Mouse (Mus musculus): ENCODE data around the gene Ppip5k2. TPM values are rescaled to one million over a fixed set of nuclear protein-coding genes. Genes with fewer than 3 reads are reported as not detected.

Ppip5k2 gene
- 47.7 and 47.8 TPM in 2 replicates for polyA plus RNA-seq (2014; fragmentation: Nextera tagmentation; extraction: Ambion mirVana)

DNA sequence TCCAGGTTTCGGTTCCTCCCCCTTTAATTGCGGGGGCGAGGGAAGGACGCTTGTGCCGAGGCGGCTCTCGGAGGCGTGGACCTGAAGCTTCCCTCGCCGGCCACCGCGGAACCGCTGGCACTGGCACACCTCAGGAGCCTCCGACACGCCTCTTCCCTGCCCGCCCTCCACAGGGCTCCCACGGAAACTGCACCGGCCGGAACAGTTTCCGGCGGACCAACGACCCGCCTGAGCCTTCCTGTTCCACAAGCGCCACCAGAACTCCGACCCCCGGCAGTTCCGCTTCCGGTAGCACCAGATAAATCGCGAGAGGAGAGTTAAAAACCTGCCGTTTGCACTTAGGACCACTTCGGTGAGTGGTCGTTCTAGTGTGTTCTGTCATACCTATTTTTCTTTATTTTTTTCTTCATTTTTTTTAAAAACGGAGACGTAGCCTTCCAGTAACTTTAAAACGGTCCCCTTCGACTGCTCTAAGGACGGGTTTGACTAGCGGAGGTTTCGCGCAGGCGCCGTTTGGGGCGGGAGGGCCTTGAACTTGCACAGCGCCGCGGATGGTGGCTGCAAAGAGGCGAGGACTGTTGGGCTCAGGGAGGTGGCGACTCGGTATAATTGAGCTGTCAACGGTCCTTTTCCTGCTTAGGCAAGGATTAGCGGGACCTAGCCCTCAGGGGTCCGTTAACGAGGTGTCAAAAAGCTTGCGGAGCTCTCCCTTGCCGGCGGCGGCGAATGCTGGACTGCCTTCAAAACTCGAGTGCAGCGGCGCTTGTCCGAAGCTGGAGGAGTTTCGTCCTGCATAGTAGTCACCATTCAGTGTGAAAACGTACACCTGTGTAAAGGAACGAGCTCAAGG lies at the start of gene Ppip5k2, which contains the start of gene Gin1:
TSS of gene Ppip5k2 (minus strand) at position 508 of the 850 bp plus-strand sequence.
TSS of gene Gin1 (plus strand) at position 269 of the 850 bp plus-strand sequence.
- no peaks in the 10 kb centered on the region for H3K36me3 ChIP-seq (ENCODE audit: control insufficient read depth, insufficient read depth, low read length)
- no peaks in the 10 kb centered on the region for H3K9me3 ChIP-seq (ENCODE audit: control insufficient read depth, low read depth, low read length)
- H3K27ac ChIP-seq (ENCODE audit: low read length): peak within 1 kb of the TSS; percentile 76
- no peaks in the 10 kb centered on the region for H3K27me3 ChIP-seq (ENCODE audit: control insufficient read depth, insufficient read depth, low read length)
- H3K4me3 ChIP-seq (ENCODE audit: low read depth, low read length): peak within 1 kb of the TSS; percentile 89
- under 1% methylated on average over 66 of the region's 66 CpGs for WGBS
- peak within 1 kb of the TSS; percentile 66 for H3K9ac ChIP-seq (replicated peaks; ENCODE audit: low read depth, low read length)
- H3K4me1 ChIP-seq (ENCODE audit: control insufficient read depth, insufficient read depth, low read length): peaks cover 15% of the 10 kb centered on the region
- peak; percentile 98 for ATAC-seq (ENCODE audit: insufficient number of reproducible peaks, insufficient read depth, low FRiP score, low read depth)
- H3K4me2 ChIP-seq (replicated peaks; ENCODE audit: low read depth, low read length): peak within 1 kb of the TSS; percentile 77

- Histone ChIP-seq H3K4me2 (replicated peaks; ENCODE audit: low read depth, low read length) (no peak overlapping the region), H3K27ac (ENCODE audit: low read length) (no peak overlapping the region), H3K36me3 (ENCODE audit: control insufficient read depth, insufficient read depth, low read length) (no peaks in the 10 kb centered on the region), H3K9me3 (ENCODE audit: control insufficient read depth, low read depth, low read length) (no peaks in the 10 kb centered on the region), H3K9ac (replicated peaks; ENCODE audit: low read depth, low read length) (no peak overlapping the region), H3K4me3 (ENCODE audit: low read depth, low read length) (no peak overlapping the region), H3K4me1 (ENCODE audit: control insufficient read depth, insufficient read depth, low read length) (no peaks in the 10 kb centered on the region), H3K27me3 (ENCODE audit: control insufficient read depth, insufficient read depth, low read length) (no peaks in the 10 kb centered on the region)
- 28% methylated on average over 2 of the region's 2 CpGs for WGBS
- no peak for ATAC-seq (ENCODE audit: insufficient number of reproducible peaks, insufficient read depth, low FRiP score, low read depth)
Measured at GRCm38 (mm10) chr1:97809255-97809912, 39.2 kb upstream of the Ppip5k2 start.

DNA sequence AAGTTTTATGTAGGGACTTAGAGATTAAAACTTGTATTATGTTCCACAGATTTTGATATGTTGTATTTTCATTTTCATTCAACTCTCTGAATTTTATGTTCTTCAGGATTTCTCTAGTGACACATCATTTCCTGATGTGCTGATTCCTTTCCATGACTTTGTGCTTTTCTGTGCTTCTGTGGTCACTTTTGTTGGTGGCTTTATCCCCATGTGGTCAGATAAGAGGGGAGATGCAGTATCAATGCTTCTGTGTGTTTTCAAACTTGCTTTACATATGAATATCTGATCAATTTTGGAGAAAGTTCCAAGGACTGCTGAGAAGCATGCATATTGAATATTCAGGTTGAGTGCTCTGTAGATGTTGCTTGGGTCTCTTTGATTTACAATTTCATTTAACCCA lies 34.3 kb upstream of the Ppip5k2 start:
- H3K9ac ChIP-seq (replicated peaks; ENCODE audit: low read depth, low read length): no peak overlapping the region
- no peak overlapping the region for H3K27ac ChIP-seq (ENCODE audit: low read length)
- H3K27me3 ChIP-seq (ENCODE audit: control insufficient read depth, insufficient read depth, low read length): no peaks in the 10 kb centered on the region
- H3K4me3 ChIP-seq (ENCODE audit: low read depth, low read length): no peak overlapping the region
- no peaks in the 10 kb centered on the region for H3K4me1 ChIP-seq (ENCODE audit: control insufficient read depth, insufficient read depth, low read length)
- ATAC-seq (ENCODE audit: insufficient number of reproducible peaks, insufficient read depth, low FRiP score, low read depth): no peak
- H3K9me3 ChIP-seq (ENCODE audit: control insufficient read depth, low read depth, low read length): no peaks in the 10 kb centered on the region
- H3K36me3 ChIP-seq (ENCODE audit: control insufficient read depth, insufficient read depth, low read length): no peaks in the 10 kb centered on the region
- no peak overlapping the region for H3K4me2 ChIP-seq (replicated peaks; ENCODE audit: low read depth, low read length)

DNA sequence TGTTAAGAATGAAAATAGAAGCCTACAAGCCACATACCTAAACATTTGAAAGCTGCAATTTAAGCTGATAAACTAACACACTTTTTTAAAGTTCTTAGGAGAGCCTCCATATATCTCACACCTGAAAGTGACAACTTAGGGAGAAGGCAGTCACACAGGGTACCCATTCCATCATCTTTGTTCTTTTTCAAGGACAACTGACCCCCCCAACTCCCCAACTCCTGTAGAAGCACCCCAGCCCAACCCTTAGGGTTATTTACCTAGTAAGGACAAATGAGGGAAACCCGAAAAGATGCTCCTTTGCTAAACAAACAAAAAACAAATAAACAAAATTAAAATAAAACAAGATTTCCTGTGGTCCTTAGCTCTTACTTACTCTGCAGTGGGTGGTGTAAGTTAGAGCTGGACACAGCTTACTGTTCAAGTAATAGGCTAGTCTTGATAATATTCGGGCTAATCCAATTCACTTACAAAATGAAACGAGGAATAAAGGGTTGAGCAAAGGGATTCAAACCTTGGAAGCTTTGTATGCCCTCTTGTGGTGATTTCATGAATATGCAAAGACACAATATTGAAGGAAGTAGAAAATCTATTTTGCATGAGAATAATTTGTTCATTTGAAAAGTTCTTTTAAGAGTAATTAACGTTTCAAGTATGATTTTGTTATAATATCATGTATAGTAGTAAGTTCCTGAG lies 32.1 kb upstream of the Ppip5k2 start:
- Histone ChIP-seq H3K4me2 (replicated peaks; ENCODE audit: low read depth, low read length) (no peak overlapping the region), H3K27me3 (ENCODE audit: control insufficient read depth, insufficient read depth, low read length) (no peaks in the 10 kb centered on the region), H3K27ac (ENCODE audit: low read length) (no peak overlapping the region), H3K9me3 (ENCODE audit: control insufficient read depth, low read depth, low read length) (no peaks in the 10 kb centered on the region), H3K4me3 (ENCODE audit: low read depth, low read length) (no peak overlapping the region), H3K4me1 (ENCODE audit: control insufficient read depth, insufficient read depth, low read length) (no peaks in the 10 kb centered on the region), H3K36me3 (ENCODE audit: control insufficient read depth, insufficient read depth, low read length) (no peaks in the 10 kb centered on the region), H3K9ac (replicated peaks; ENCODE audit: low read depth, low read length) (no peak overlapping the region)
- 48% methylated on average over 4 of the region's 4 CpGs for WGBS
- no peak for ATAC-seq (ENCODE audit: insufficient number of reproducible peaks, insufficient read depth, low FRiP score, low read depth)

GRCm38 (mm10) chr1:97795936-97796335 lies 25.7 kb upstream of the Ppip5k2 start:
- no peaks in the 10 kb centered on the region for H3K27me3 ChIP-seq (ENCODE audit: control insufficient read depth, insufficient read depth, low read length)
- 66% methylated on average over 9 of the region's 9 CpGs for WGBS
- no peak overlapping the region for H3K4me2 ChIP-seq (replicated peaks; ENCODE audit: low read depth, low read length)
- no peaks in the 10 kb centered on the region for H3K9me3 ChIP-seq (ENCODE audit: control insufficient read depth, low read depth, low read length)
- no peak overlapping the region for H3K9ac ChIP-seq (replicated peaks; ENCODE audit: low read depth, low read length)
- no peaks in the 10 kb centered on the region for H3K36me3 ChIP-seq (ENCODE audit: control insufficient read depth, insufficient read depth, low read length)
- H3K4me3 ChIP-seq (ENCODE audit: low read depth, low read length): no peak overlapping the region
- ATAC-seq (ENCODE audit: insufficient number of reproducible peaks, insufficient read depth, low FRiP score, low read depth): no peak
- no peak overlapping the region for H3K27ac ChIP-seq (ENCODE audit: low read length)
- H3K4me1 ChIP-seq (ENCODE audit: control insufficient read depth, insufficient read depth, low read length): no peaks in the 10 kb centered on the region

DNA sequence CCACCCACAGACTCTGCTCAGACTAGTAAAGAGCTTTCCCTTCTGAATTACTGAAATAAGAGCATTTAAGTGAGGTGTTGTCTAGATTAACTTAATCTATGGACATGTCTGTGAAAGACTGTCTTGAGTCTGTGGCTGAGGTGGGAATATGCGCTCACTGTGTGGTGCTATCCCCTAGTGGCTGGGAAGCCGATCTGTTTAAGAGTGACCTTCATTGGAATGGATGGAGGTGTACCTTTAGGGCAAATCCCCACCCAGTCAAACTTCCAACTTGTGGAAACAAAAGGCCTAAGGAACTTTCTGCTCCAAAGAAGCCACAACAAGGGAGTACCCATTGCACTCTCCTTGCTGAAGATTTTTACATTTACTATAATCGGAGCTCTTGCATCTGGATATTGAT lies 23.9 kb upstream of the Ppip5k2 start:
- WGBS: 84% methylated on average over 3 of the region's 3 CpGs
- H3K27ac ChIP-seq (ENCODE audit: low read length): no peak overlapping the region
- no peaks in the 10 kb centered on the region for H3K27me3 ChIP-seq (ENCODE audit: control insufficient read depth, insufficient read depth, low read length)
- no peak overlapping the region for H3K4me3 ChIP-seq (ENCODE audit: low read depth, low read length)
- H3K4me2 ChIP-seq (replicated peaks; ENCODE audit: low read depth, low read length): no peak overlapping the region
- no peaks in the 10 kb centered on the region for H3K36me3 ChIP-seq (ENCODE audit: control insufficient read depth, insufficient read depth, low read length)
- H3K9ac ChIP-seq (replicated peaks; ENCODE audit: low read depth, low read length): no peak overlapping the region
- no peaks in the 10 kb centered on the region for H3K9me3 ChIP-seq (ENCODE audit: control insufficient read depth, low read depth, low read length)
- no peak for ATAC-seq (ENCODE audit: insufficient number of reproducible peaks, insufficient read depth, low FRiP score, low read depth)
- no peaks in the 10 kb centered on the region for H3K4me1 ChIP-seq (ENCODE audit: control insufficient read depth, insufficient read depth, low read length)

DNA sequence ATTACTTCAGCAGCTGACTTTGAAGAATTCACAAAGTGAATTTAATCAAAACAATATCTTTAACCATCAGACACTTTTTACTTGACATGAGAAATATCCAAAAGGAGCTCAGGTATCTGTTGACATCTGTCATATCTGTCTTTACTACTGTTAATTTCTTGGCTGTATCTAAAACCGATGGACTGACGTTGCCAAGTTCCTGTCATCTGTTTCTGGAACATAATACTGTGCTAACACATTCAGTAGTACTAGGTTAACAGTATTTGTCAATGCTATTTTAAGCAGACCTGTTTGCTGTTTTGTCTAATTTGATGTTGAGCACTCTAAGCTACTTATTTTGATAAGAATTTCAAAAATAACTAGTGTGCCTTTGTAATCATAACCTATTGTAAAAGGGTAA lies 18.3 kb upstream of the Ppip5k2 start:
- Histone ChIP-seq H3K9ac (replicated peaks; ENCODE audit: low read depth, low read length) (no peak overlapping the region), H3K4me3 (ENCODE audit: low read depth, low read length) (no peak overlapping the region), H3K27me3 (ENCODE audit: control insufficient read depth, insufficient read depth, low read length) (no peaks in the 10 kb centered on the region), H3K36me3 (ENCODE audit: control insufficient read depth, insufficient read depth, low read length) (no peaks in the 10 kb centered on the region), H3K4me1 (ENCODE audit: control insufficient read depth, insufficient read depth, low read length) (no peaks in the 10 kb centered on the region), H3K4me2 (replicated peaks; ENCODE audit: low read depth, low read length) (no peak overlapping the region), H3K27ac (ENCODE audit: low read length) (no peak overlapping the region), H3K9me3 (ENCODE audit: control insufficient read depth, low read depth, low read length) (no peaks in the 10 kb centered on the region)
- no peak for ATAC-seq (ENCODE audit: insufficient number of reproducible peaks, insufficient read depth, low FRiP score, low read depth)
- 82% methylated on average over 2 of the region's 2 CpGs for WGBS

- Histone ChIP-seq H3K4me3 (ENCODE audit: low read depth, low read length) (no peak overlapping the region), H3K9ac (replicated peaks; ENCODE audit: low read depth, low read length) (no peak overlapping the region), H3K27ac (ENCODE audit: low read length) (no peak overlapping the region), H3K4me1 (ENCODE audit: control insufficient read depth, insufficient read depth, low read length) (no peaks in the 10 kb centered on the region), H3K4me2 (replicated peaks; ENCODE audit: low read depth, low read length) (no peak overlapping the region), H3K36me3 (ENCODE audit: control insufficient read depth, insufficient read depth, low read length) (no peaks in the 10 kb centered on the region), H3K27me3 (ENCODE audit: control insufficient read depth, insufficient read depth, low read length) (no peaks in the 10 kb centered on the region), H3K9me3 (ENCODE audit: control insufficient read depth, low read depth, low read length) (no peaks in the 10 kb centered on the region)
- 75% methylated on average over 3 of the region's 3 CpGs for WGBS
- no peak for ATAC-seq (ENCODE audit: insufficient number of reproducible peaks, insufficient read depth, low FRiP score, low read depth)
Measured at GRCm38 (mm10) chr1:97787674-97788073, 17.5 kb upstream of the Ppip5k2 start.
